In the genomic region with DNA sequence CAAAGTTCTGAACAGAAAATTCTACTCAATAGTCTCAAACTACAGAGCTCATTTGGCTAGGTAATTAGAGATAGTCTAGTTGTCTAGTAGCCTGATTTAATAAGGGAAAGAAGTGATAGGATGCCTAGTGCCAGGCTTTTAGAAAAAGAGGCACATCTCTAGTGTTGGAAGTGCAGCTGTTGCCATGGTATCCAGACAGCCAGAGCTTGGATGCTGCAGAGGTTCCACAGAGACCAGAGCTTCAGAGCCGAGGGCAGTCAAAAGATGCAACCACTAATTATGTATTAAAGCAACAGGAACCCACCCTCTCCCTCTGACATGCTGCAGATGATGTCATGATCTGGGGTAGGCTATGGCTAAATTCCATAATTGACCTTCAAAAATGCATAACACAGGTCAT, we compare ENCODE assay signal across 20 mouse cellular contexts.
DNase-seq lines count a peak whose midpoint lies in the region; ATAC-seq lines count a peak whose summit lies in the region.
"Had no signal": no experiment of that assay in that cellular context is flagged by ENCODE, and none has a peak within 500 bp of the region (broad histone marks: within the 10 kb centered on the region; RNA-seq: fewer than 3 reads in every experiment).

No protein-coding gene starts in this region.

- no peaks in the 10 kb centered on the region for H3K27me3 ChIP-seq in forebrain, embryonic 11.5 days (ENCODE audit: control insufficient read depth, insufficient read depth, low read length)
- no peaks in the 10 kb centered on the region for H3K27me3 ChIP-seq in forebrain, embryonic 10.5 days (ENCODE audit: poor library complexity, severe bottlenecking)
- no peaks in the 10 kb centered on the region for H3K27me3 ChIP-seq in midbrain, embryonic 11.5 days (ENCODE audit: control insufficient read depth, insufficient read depth, low read length)
- H3K27me3 ChIP-seq in midbrain, embryonic 10.5 days (ENCODE audit: low read depth, poor library complexity, severe bottlenecking) = no peaks in the 10 kb centered on the region
- H3K27me3 ChIP-seq in hindbrain, embryonic 14.5 days (ENCODE audit: control insufficient read depth, insufficient read depth, low read length) = no peaks in the 10 kb centered on the region
- no peaks in the 10 kb centered on the region for H3K27me3 ChIP-seq in heart, embryonic 10.5 days (ENCODE audit: insufficient read depth, poor library complexity, severe bottlenecking)
- H3K27me3 ChIP-seq: lung, embryonic 15.5 days; megakaryocyte, embryonic 14.5 days had no signal

- H3K9me3 ChIP-seq in forebrain, embryonic 11.5 days (ENCODE audit: control insufficient read depth, low read length) = no peaks in the 10 kb centered on the region
- no peaks in the 10 kb centered on the region for H3K9me3 ChIP-seq in forebrain, embryonic 10.5 days
- no peaks in the 10 kb centered on the region for H3K9me3 ChIP-seq in midbrain, embryonic 11.5 days (ENCODE audit: control insufficient read depth, low read length)
- H3K9me3 ChIP-seq in midbrain, embryonic 10.5 days (replicated peaks) = no peaks in the 10 kb centered on the region
- no peaks in the 10 kb centered on the region for H3K9me3 ChIP-seq in hindbrain, embryonic 14.5 days (ENCODE audit: control insufficient read depth, low read length)
- no peaks in the 10 kb centered on the region for H3K9me3 ChIP-seq in heart, embryonic 10.5 days
- H3K9me3 ChIP-seq: lung, embryonic 15.5 days had no signal

- WGBS in forebrain, embryonic 11.5 days = 48% methylated on average over 1 of the region's 1 CpGs
- 61% methylated on average over 1 of the region's 1 CpGs for WGBS in forebrain, embryonic 10.5 days
- WGBS in midbrain, embryonic 11.5 days = 42% methylated on average over 1 of the region's 1 CpGs
- WGBS in midbrain, embryonic 10.5 days = 58% methylated on average over 1 of the region's 1 CpGs
- 16% methylated on average over 1 of the region's 1 CpGs for WGBS in hindbrain, embryonic 14.5 days
- 57% methylated on average over 1 of the region's 1 CpGs for WGBS in heart, embryonic 10.5 days

- no peak for DNase-seq in forebrain, embryonic 11.5 days (ENCODE audit: low spot score)
- DNase-seq in forebrain, embryonic 10.5 days (ENCODE audit: extremely low spot score, low spot score) = no peak
- DNase-seq in midbrain, embryonic 11.5 days (ENCODE audit: low spot score, missing footprints) = no peak
- no peak for DNase-seq in midbrain, embryonic 10.5 days (ENCODE audit: low spot score)
- peak; percentile 37 for DNase-seq in hindbrain, embryonic 14.5 days (ENCODE audit: low spot score)
- DNase-seq in retina, embryonic 14.5 days (ENCODE audit: low spot score) = peak; percentile 32
- no peak for DNase-seq in heart, embryonic 10.5 days (ENCODE audit: low spot score)
- DNase-seq in adrenal gland, adult 8-10 months = no peak
- DNase-seq: adrenal gland, postnatal 10 days; cerebellum, postnatal 36 days; gastrocnemius, adult 2 months; heart, adult 18-20 months; heart, postnatal 36 days; kidney, adult 18-20 months; liver; thymus, adult 18-20 months had no signal

- no peak overlapping the region for H3K9ac ChIP-seq in forebrain, embryonic 11.5 days (ENCODE audit: low read length)
- H3K9ac ChIP-seq in midbrain, embryonic 11.5 days (ENCODE audit: low read length) = no peak overlapping the region
- no peak overlapping the region for H3K9ac ChIP-seq in hindbrain, embryonic 14.5 days
- H3K9ac ChIP-seq: lung, embryonic 15.5 days had no signal

- H3K4me1 ChIP-seq in forebrain, embryonic 11.5 days (replicated peaks; ENCODE audit: control insufficient read depth, insufficient read depth, low read length) = peaks cover 3% of the 10 kb centered on the region; the same call in 1 of the 2 replicates
- peaks cover 19% of the 10 kb centered on the region for H3K4me1 ChIP-seq in forebrain, embryonic 10.5 days
- H3K4me1 ChIP-seq in midbrain, embryonic 11.5 days (ENCODE audit: control insufficient read depth, insufficient read depth, low read length) = no peaks in the 10 kb centered on the region
- H3K4me1 ChIP-seq in midbrain, embryonic 10.5 days = peaks cover 15% of the 10 kb centered on the region; the same call in 1 of the 2 replicates
- peaks cover 10% of the 10 kb centered on the region; the same call in 1 of the 2 replicates for H3K4me1 ChIP-seq in hindbrain, embryonic 14.5 days (replicated peaks; ENCODE audit: control insufficient read depth, insufficient read depth, low read length)
- H3K4me1 ChIP-seq in heart, embryonic 10.5 days = peaks cover 15% of the 10 kb centered on the region
- H3K4me1 ChIP-seq: lung, embryonic 15.5 days; megakaryocyte, embryonic 14.5 days had no signal

- ATAC-seq in forebrain, embryonic 11.5 days (replicated peaks; ENCODE audit: low FRiP score) = 0 out of 2 replicates have a peak, but pooled peaks have one; percentile 9
- peak; percentile 56; the same call in 1 of the 2 replicates for ATAC-seq in midbrain, embryonic 11.5 days (ENCODE audit: low FRiP score)
- peak; percentile 75 for ATAC-seq in hindbrain, embryonic 14.5 days (ENCODE audit: low FRiP score)

- H3K36me3 ChIP-seq in forebrain, embryonic 11.5 days (ENCODE audit: control insufficient read depth, insufficient read depth, low read length) = no peaks in the 10 kb centered on the region
- no peaks in the 10 kb centered on the region for H3K36me3 ChIP-seq in forebrain, embryonic 10.5 days (replicated peaks)
- H3K36me3 ChIP-seq in midbrain, embryonic 11.5 days (ENCODE audit: control insufficient read depth, insufficient read depth, low read length) = no peaks in the 10 kb centered on the region
- H3K36me3 ChIP-seq in midbrain, embryonic 10.5 days = no peaks in the 10 kb centered on the region
- H3K36me3 ChIP-seq in hindbrain, embryonic 14.5 days (replicated peaks; ENCODE audit: control insufficient read depth, insufficient read depth) = no peaks in the 10 kb centered on the region
- H3K36me3 ChIP-seq in heart, embryonic 10.5 days = no peaks in the 10 kb centered on the region
- H3K36me3 ChIP-seq: lung, embryonic 15.5 days had no signal

- no peak overlapping the region for H3K4me2 ChIP-seq in forebrain, embryonic 11.5 days (ENCODE audit: low read depth, low read length, severe bottlenecking)
- H3K4me2 ChIP-seq in midbrain, embryonic 11.5 days = no peak overlapping the region
- H3K4me2 ChIP-seq in hindbrain, embryonic 14.5 days (replicated peaks) = no peak overlapping the region
- H3K4me2 ChIP-seq: lung, embryonic 15.5 days had no signal

- H3K27ac ChIP-seq in forebrain, embryonic 11.5 days (ENCODE audit: low read depth, low read length) = no peak overlapping the region
- H3K27ac ChIP-seq in forebrain, embryonic 10.5 days = no peak overlapping the region
- no peak overlapping the region for H3K27ac ChIP-seq in midbrain, embryonic 11.5 days (ENCODE audit: low read depth, low read length)
- H3K27ac ChIP-seq in midbrain, embryonic 10.5 days (replicated peaks) = no peak overlapping the region
- H3K27ac ChIP-seq in hindbrain, embryonic 14.5 days = no peak overlapping the region
- no peak overlapping the region for H3K27ac ChIP-seq in heart, embryonic 10.5 days
- H3K27ac ChIP-seq: gastrocnemius, adult 2 months; left cerebral cortex, adult 2 months; lung, embryonic 15.5 days had no signal

- H3K4me3 ChIP-seq in forebrain, embryonic 11.5 days (ENCODE audit: low read depth, low read length) = no peak overlapping the region
- no peak overlapping the region for H3K4me3 ChIP-seq in forebrain, embryonic 10.5 days
- no peak overlapping the region for H3K4me3 ChIP-seq in midbrain, embryonic 11.5 days (ENCODE audit: low read depth, low read length)
- H3K4me3 ChIP-seq in midbrain, embryonic 10.5 days = no peak overlapping the region
- no peak overlapping the region for H3K4me3 ChIP-seq in hindbrain, embryonic 14.5 days (replicated peaks; ENCODE audit: low read length)
- H3K4me3 ChIP-seq in heart, embryonic 10.5 days = no peak overlapping the region
- H3K4me3 ChIP-seq: erythroblast, embryonic 14.5 days; gastrocnemius, adult 2 months; left cerebral cortex, adult 2 months; lung, embryonic 15.5 days; megakaryocyte, embryonic 14.5 days had no signal

Comparison
In these comparisons a context has a peak if more than half of its experiments do, and no peak if none do; other contexts are left out.
1. ATAC-seq: peak in every context shown above with its lines; median percentile 75 in hindbrain, embryonic 14.5 days; 56 in midbrain, embryonic 11.5 days; 9 in forebrain, embryonic 11.5 days.
2. DNase-seq: peak in hindbrain, embryonic 14.5 days (single experiment) and retina, embryonic 14.5 days (single experiment); none in forebrain, embryonic 11.5 days (single experiment), forebrain, embryonic 10.5 days (single experiment), midbrain, embryonic 11.5 days (single experiment), midbrain, embryonic 10.5 days (single experiment), heart, embryonic 10.5 days (single experiment) and adrenal gland, adult 8-10 months (single experiment).